Mouse (Mus musculus) forebrain, embryonic 15.5 days (tissue): Measurements from ENCODE around the gene Tdrkh. TPM values are rescaled to one million over a fixed set of nuclear protein-coding genes. Genes with fewer than 3 reads are reported as not detected.

Experiments used
- ATAC-seq: fragments of 200-750 bp; cut with Nextera tagmentation; replicated peaks from 2 replicates; pipeline ENCODE4 v1.8.0; 2017; ENCODE audit warnings: mild to moderate bottlenecking, moderate TSS enrichment, moderate library complexity
- H3K27ac ChIP-seq: fragments of 300-500 bp; sonication (generic); replicated peaks from 2 replicates; pipeline ENCODE4 v1.5.1; 2015; ENCODE audit warnings: mild to moderate bottlenecking, inconsistent platforms
- H3K27me3 ChIP-seq: fragments of 300-500 bp; sonication (generic); 2 replicates; pipeline ENCODE4 v1.6.1; 2015; ENCODE audit warnings: inconsistent platforms
- H3K36me3 ChIP-seq: fragments of 300-500 bp; sonication (generic); 2 replicates; pipeline ENCODE4 v1.6.1; 2015; ENCODE audit warnings: mild to moderate bottlenecking, inconsistent platforms
- H3K4me1 ChIP-seq: fragments of 300-500 bp; sonication (generic); 2 replicates; pipeline ENCODE4 v1.6.1; 2015; ENCODE audit warnings: inconsistent platforms
- H3K4me2 ChIP-seq: fragments of 300-500 bp; sonication (generic); replicated peaks from 2 replicates; pipeline ENCODE4 v1.6.1; 2015; ENCODE audit warnings: mild to moderate bottlenecking, inconsistent platforms
- H3K4me3 ChIP-seq: fragments of 300-500 bp; sonication (generic); 2 replicates; pipeline ENCODE4 v1.5.1; 2015; ENCODE audit warnings: mild to moderate bottlenecking, inconsistent platforms
- H3K9ac ChIP-seq: fragments of 300-500 bp; sonication (generic); replicated peaks from 2 replicates; pipeline ENCODE4 v1.6.1; 2015; ENCODE audit warnings: mild to moderate bottlenecking, inconsistent platforms
- H3K9me3 ChIP-seq: fragments of 300-500 bp; sonication (generic); 2 replicates; pipeline ENCODE4 v1.6.1; 2016; ENCODE audit warnings: inconsistent platforms
- WGBS: fragments of 180-500 bp; shearing (Covaris S2); methylation state at CpG from one replicate; pipeline ENCODE4 v1.1.7; 2015; ENCODE audit warnings: mixed read lengths; 5-methylcytosine and 5-hydroxymethylcytosine counted together
- polyA plus RNA-seq: library from polyadenylated mRNA; unstranded; fragments of >200 nt; fragmentation: Nextera tagmentation; extraction: Ambion mirVana; gene quantifications from 2 replicates; pipeline ENCODE4 v1.2.1, GENCODE M21; 2015

Tdrkh gene
- polyA plus RNA-seq, 1 experiment from 2014 or later = 65.3 TPM

- Histone ChIP-seq H3K27ac (no peak overlapping the region), H3K9me3 (no peaks in the 10 kb centered on the region), H3K4me1 (peaks cover 29% of the 10 kb centered on the region), H3K4me2 (no peak overlapping the region), H3K36me3 (no peaks in the 10 kb centered on the region), H3K9ac (no peak overlapping the region), H3K27me3 (no peaks in the 10 kb centered on the region), H3K4me3 (no peak overlapping the region)
- no peak for ATAC-seq
These were observed 38.4 kb upstream of the Tdrkh start for GRCm38 (mm10) chr3:94374636-94375035.

- Histone ChIP-seq H3K9ac (no peak overlapping the region), H3K4me1 (peaks cover 29% of the 10 kb centered on the region), H3K4me2 (no peak overlapping the region), H3K4me3 (no peak overlapping the region), H3K9me3 (no peaks in the 10 kb centered on the region), H3K27ac (no peak overlapping the region), H3K36me3 (no peaks in the 10 kb centered on the region), H3K27me3 (no peaks in the 10 kb centered on the region)
- WGBS = 80% methylated on average over 2 of the region's 2 CpGs
- ATAC-seq = no peak
These were observed 37.9 kb upstream of the Tdrkh start for GRCm38 (mm10) chr3:94375146-94375545.

GRCm38 (mm10) chr3:94375861-94376260, 37.2 kb upstream of the Tdrkh start:
- H3K4me1 ChIP-seq = peaks cover 29% of the 10 kb centered on the region
- no peaks in the 10 kb centered on the region for H3K9me3 ChIP-seq
- ATAC-seq = no peak
- no peak overlapping the region for H3K4me2 ChIP-seq
- no peak overlapping the region for H3K27ac ChIP-seq
- no peaks in the 10 kb centered on the region for H3K27me3 ChIP-seq
- H3K9ac ChIP-seq = no peak overlapping the region
- WGBS = 54% methylated on average over 5 of the region's 5 CpGs
- no peak overlapping the region for H3K4me3 ChIP-seq
- H3K36me3 ChIP-seq = no peaks in the 10 kb centered on the region

- H3K9ac ChIP-seq = no peak overlapping the region
- peaks cover 20% of the 10 kb centered on the region for H3K4me1 ChIP-seq
- H3K27me3 ChIP-seq = no peaks in the 10 kb centered on the region
- no peak overlapping the region for H3K4me3 ChIP-seq
- H3K4me2 ChIP-seq = no peak overlapping the region
- H3K36me3 ChIP-seq = no peaks in the 10 kb centered on the region
- H3K27ac ChIP-seq = no peak overlapping the region
- WGBS = 26% methylated on average over 13 of the region's 13 CpGs
- no peak for ATAC-seq
- H3K9me3 ChIP-seq = no peaks in the 10 kb centered on the region
These were observed 35.8 kb upstream of the Tdrkh start for GRCm38 (mm10) chr3:94377028-94377923.

GRCm38 (mm10) chr3:94379831-94380510, 33.1 kb upstream of the Tdrkh start:
- H3K9me3 ChIP-seq = no peaks in the 10 kb centered on the region
- H3K27ac ChIP-seq = no peak overlapping the region
- ATAC-seq = no peak
- no peak overlapping the region for H3K4me2 ChIP-seq
- WGBS = 20% methylated on average over 9 of the region's 9 CpGs
- no peak overlapping the region for H3K4me3 ChIP-seq
- no peak overlapping the region for H3K9ac ChIP-seq
- H3K4me1 ChIP-seq = no peaks in the 10 kb centered on the region
- no peaks in the 10 kb centered on the region for H3K36me3 ChIP-seq
- no peaks in the 10 kb centered on the region for H3K27me3 ChIP-seq

GRCm38 (mm10) chr3:94382308-94382707, 30.8 kb upstream of the Tdrkh start:
- Histone ChIP-seq H3K9me3 (no peaks in the 10 kb centered on the region), H3K4me2 (no peak overlapping the region), H3K9ac (no peak overlapping the region), H3K27me3 (no peaks in the 10 kb centered on the region), H3K4me3 (no peak overlapping the region), H3K36me3 (no peaks in the 10 kb centered on the region), H3K4me1 (no peaks in the 10 kb centered on the region), H3K27ac (no peak overlapping the region)
- WGBS = 85% methylated on average over 5 of the region's 5 CpGs
- no peak for ATAC-seq

- H3K27me3 ChIP-seq = no peaks in the 10 kb centered on the region
- H3K4me1 ChIP-seq = no peaks in the 10 kb centered on the region
- H3K9ac ChIP-seq = no peak overlapping the region
- H3K27ac ChIP-seq = no peak overlapping the region
- no peak for ATAC-seq
- H3K36me3 ChIP-seq = no peaks in the 10 kb centered on the region
- WGBS = 58% methylated on average over 3 of the region's 3 CpGs
- no peak overlapping the region for H3K4me3 ChIP-seq
- no peaks in the 10 kb centered on the region for H3K9me3 ChIP-seq
- H3K4me2 ChIP-seq = no peak overlapping the region
These were observed 29.6 kb upstream of the Tdrkh start for GRCm38 (mm10) chr3:94383476-94383875.

- no peaks in the 10 kb centered on the region for H3K27me3 ChIP-seq
- H3K4me2 ChIP-seq = no peak overlapping the region
- no peaks in the 10 kb centered on the region for H3K36me3 ChIP-seq
- ATAC-seq = no peak
- no peak overlapping the region for H3K27ac ChIP-seq
- 70% methylated on average over 4 of the region's 4 CpGs for WGBS
- no peaks in the 10 kb centered on the region for H3K4me1 ChIP-seq
- no peak overlapping the region for H3K4me3 ChIP-seq
- no peaks in the 10 kb centered on the region for H3K9me3 ChIP-seq
- no peak overlapping the region for H3K9ac ChIP-seq
These were observed 26.4 kb upstream of the Tdrkh start for GRCm38 (mm10) chr3:94386671-94387070.

GRCm38 (mm10) chr3:94387391-94387790, 25.7 kb upstream of the Tdrkh start:
- H3K4me1 ChIP-seq = no peaks in the 10 kb centered on the region
- no peak for ATAC-seq
- H3K27me3 ChIP-seq = no peaks in the 10 kb centered on the region

GRCm38 (mm10) chr3:94388047-94388446, 25.0 kb upstream of the Tdrkh start:
- H3K27ac ChIP-seq = no peak overlapping the region
- H3K4me3 ChIP-seq = no peak overlapping the region
- no peak for ATAC-seq
- no peaks in the 10 kb centered on the region for H3K9me3 ChIP-seq
- no peak overlapping the region for H3K9ac ChIP-seq
- no peaks in the 10 kb centered on the region for H3K4me1 ChIP-seq
- H3K27me3 ChIP-seq = no peaks in the 10 kb centered on the region
- 85% methylated on average over 5 of the region's 5 CpGs for WGBS
- H3K4me2 ChIP-seq = no peak overlapping the region
- no peaks in the 10 kb centered on the region for H3K36me3 ChIP-seq

More at GRCm38 (mm10) chr3:94387391-94387790, 25.7 kb upstream of the Tdrkh start:
- H3K9ac ChIP-seq = no peak overlapping the region
- no peak overlapping the region for H3K27ac ChIP-seq
- WGBS = 90% methylated on average over 10 of the region's 10 CpGs
- no peak overlapping the region for H3K4me2 ChIP-seq
- H3K9me3 ChIP-seq = no peaks in the 10 kb centered on the region
- no peak overlapping the region for H3K4me3 ChIP-seq
- no peaks in the 10 kb centered on the region for H3K36me3 ChIP-seq

GRCm38 (mm10) chr3:94389420-94389819, 23.7 kb upstream of the Tdrkh start:
- Histone ChIP-seq H3K9me3 (no peaks in the 10 kb centered on the region), H3K36me3 (no peaks in the 10 kb centered on the region), H3K27ac (no peak overlapping the region), H3K4me1 (no peaks in the 10 kb centered on the region), H3K4me2 (no peak overlapping the region), H3K27me3 (no peaks in the 10 kb centered on the region), H3K9ac (no peak overlapping the region), H3K4me3 (no peak overlapping the region)
- ATAC-seq = no peak
- WGBS = 98% methylated on average over 16 of the region's 16 CpGs

GRCm38 (mm10) chr3:94391001-94391400, 22.1 kb upstream of the Tdrkh start:
- ATAC-seq = no peak
- Histone ChIP-seq H3K4me1 (no peaks in the 10 kb centered on the region), H3K27me3 (no peaks in the 10 kb centered on the region), H3K4me2 (no peak overlapping the region), H3K9ac (no peak overlapping the region), H3K9me3 (no peaks in the 10 kb centered on the region), H3K4me3 (no peak overlapping the region), H3K36me3 (no peaks in the 10 kb centered on the region), H3K27ac (no peak overlapping the region)
- 84% methylated on average over 5 of the region's 5 CpGs for WGBS
